Mouse (Mus musculus) v-Abl transformed pro-B cells (cell line): Measurements from ENCODE around the gene Ptgdr.
"Not testable (repeated sequence)": the region's sequence is repeated elsewhere in the genome, so short reads cannot be mapped to it uniquely, and the experiment has no call there.

Experiments used
- in situ Hi-C, 2 experiments: fragments of 400-800 bp; cut with MboI; formaldehyde crosslinking; loops; one replicate each; pipeline ENCODE4 v1.15.1; 2025; ENCODE audit not compliant: unreplicated experiment in 2 of 2

Ptgdr gene

GRCm38 (mm10) chr14:44821177-44822057 lies 37.8 kb downstream of the Ptgdr start:
- in situ Hi-C loops: no loop called here

GRCm38 (mm10) chr14:44813152-44813551 lies 46.0 kb downstream of the Ptgdr start:
- in situ Hi-C loops: not testable (repeated sequence)
